Mouse (Mus musculus) embryonic facial prominence, embryonic 10.5 days (tissue): ENCODE results near the gene Stpg3. TPM values are rescaled to one million over a fixed set of nuclear protein-coding genes. Genes with fewer than 3 reads are reported as not detected.

Source experiments
- DNase-seq: peaks from one replicate; pipeline ENCODE4 v3.0.0-alpha.2; 2017; ENCODE audit warnings: low spot score
- H3K27ac ChIP-seq: fragments of 300-500 bp; sonication (generic); replicated peaks from 2 replicates; pipeline ENCODE4 v1.5.1; 2016; ENCODE audit warnings: mild to moderate bottlenecking
- H3K27me3 ChIP-seq: fragments of 300-500 bp; sonication (generic); replicated peaks from 2 replicates; pipeline ENCODE4 v1.6.1; 2016; ENCODE audit warnings: low read depth, mild to moderate bottlenecking; ENCODE audit not compliant: poor library complexity, severe bottlenecking
- H3K36me3 ChIP-seq: fragments of 300-500 bp; sonication (generic); replicated peaks from 2 replicates; pipeline ENCODE4 v1.6.1; 2016; ENCODE audit warnings: mild to moderate bottlenecking, moderate library complexity
- H3K4me1 ChIP-seq: fragments of 300-500 bp; sonication (generic); 2 replicates; pipeline ENCODE4 v1.6.1; 2016
- H3K4me3 ChIP-seq: fragments of 300-500 bp; sonication (generic); 2 replicates; pipeline ENCODE4 v1.5.1; 2016; ENCODE audit warnings: mild to moderate bottlenecking, moderate library complexity
- H3K9me3 ChIP-seq: fragments of 300-500 bp; sonication (generic); 2 replicates; pipeline ENCODE4 v1.6.1; 2016; ENCODE audit warnings: mild to moderate bottlenecking
- WGBS: fragments of 180-500 bp; shearing (Covaris S2); methylation state at CpG from one replicate; pipeline ENCODE4 v1.1.7; 2016; 5-methylcytosine and 5-hydroxymethylcytosine counted together
- polyA plus RNA-seq: library from polyadenylated mRNA; unstranded; fragments of >200 nt; fragmentation: Nextera tagmentation; extraction: Ambion mirVana; gene quantifications from 2 replicates; pipeline ENCODE4 v1.2.1, GENCODE M21; 2016

The Stpg3 gene
- polyA plus RNA-seq, 1 experiment from 2014 or later: not detected

DNA sequence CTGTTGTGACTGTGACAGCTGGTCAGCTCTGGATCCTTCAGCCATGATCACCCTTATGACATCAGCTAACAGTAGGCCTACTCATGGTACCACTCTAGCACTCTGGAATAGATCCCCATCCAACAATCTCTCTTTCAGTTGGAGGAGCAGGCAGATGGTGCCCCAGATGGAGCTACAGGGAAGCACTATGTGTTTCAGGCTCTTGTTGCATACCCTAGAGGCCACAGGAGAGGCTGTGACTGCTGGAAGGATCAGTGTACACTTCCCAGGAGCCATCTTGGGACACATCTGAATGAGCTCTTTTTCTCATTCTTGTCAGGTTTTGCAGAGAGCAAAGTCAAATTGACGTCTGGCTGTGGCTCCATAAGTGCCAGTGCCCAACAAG lies 42.7 kb downstream of the Stpg3 start:
- peaks cover 13% of the 10 kb centered on the region for H3K27me3 ChIP-seq
- no peaks in the 10 kb centered on the region for H3K9me3 ChIP-seq
- DNase-seq: no peak
- H3K36me3 ChIP-seq: no peaks in the 10 kb centered on the region
- H3K27ac ChIP-seq: no peak overlapping the region
- peaks cover 81% of the 10 kb centered on the region for H3K4me1 ChIP-seq
- no peak overlapping the region for H3K4me3 ChIP-seq
- 67% methylated on average over 1 of the region's 1 CpGs for WGBS

DNA sequence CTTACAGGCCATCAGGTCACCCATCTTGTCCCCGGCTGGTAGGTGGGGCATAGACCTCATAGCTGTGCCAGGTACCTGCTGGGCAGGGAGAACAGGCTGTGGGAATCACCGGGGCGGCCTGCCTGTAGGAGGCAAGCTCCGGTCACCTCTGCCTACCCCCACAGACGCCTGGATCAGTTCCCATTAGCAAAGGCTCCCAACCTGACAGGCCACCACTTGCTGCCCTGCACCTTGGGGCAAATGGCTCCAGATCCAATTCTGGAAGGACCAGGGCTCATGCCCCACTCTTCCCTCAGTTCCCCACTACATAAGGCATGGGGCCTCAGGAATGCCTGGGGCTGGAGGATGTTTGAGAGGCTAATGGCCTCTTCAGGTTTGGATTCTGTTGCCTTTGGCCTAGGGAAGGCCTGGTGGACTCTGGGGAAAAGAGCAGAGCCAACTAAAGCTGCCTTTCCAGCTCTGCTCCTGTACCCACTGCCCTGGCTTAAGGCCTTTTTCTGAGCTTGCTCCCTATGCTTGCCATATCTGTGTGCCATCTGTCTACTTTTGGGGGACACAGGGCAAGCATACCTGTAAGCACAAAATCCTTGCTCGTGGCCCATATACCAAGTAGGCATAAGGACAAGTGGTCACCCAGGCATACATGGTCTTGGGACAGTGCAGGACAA lies 43.2 kb downstream of the Stpg3 start:
- Histone ChIP-seq H3K4me3 (no peak overlapping the region), H3K4me1 (peaks cover 76% of the 10 kb centered on the region), H3K9me3 (no peaks in the 10 kb centered on the region), H3K36me3 (no peaks in the 10 kb centered on the region), H3K27ac (peak overlapping the region; percentile 36), H3K27me3 (peaks cover 8% of the 10 kb centered on the region)
- 85% methylated on average over 6 of the region's 6 CpGs for WGBS
- no peak for DNase-seq

DNA sequence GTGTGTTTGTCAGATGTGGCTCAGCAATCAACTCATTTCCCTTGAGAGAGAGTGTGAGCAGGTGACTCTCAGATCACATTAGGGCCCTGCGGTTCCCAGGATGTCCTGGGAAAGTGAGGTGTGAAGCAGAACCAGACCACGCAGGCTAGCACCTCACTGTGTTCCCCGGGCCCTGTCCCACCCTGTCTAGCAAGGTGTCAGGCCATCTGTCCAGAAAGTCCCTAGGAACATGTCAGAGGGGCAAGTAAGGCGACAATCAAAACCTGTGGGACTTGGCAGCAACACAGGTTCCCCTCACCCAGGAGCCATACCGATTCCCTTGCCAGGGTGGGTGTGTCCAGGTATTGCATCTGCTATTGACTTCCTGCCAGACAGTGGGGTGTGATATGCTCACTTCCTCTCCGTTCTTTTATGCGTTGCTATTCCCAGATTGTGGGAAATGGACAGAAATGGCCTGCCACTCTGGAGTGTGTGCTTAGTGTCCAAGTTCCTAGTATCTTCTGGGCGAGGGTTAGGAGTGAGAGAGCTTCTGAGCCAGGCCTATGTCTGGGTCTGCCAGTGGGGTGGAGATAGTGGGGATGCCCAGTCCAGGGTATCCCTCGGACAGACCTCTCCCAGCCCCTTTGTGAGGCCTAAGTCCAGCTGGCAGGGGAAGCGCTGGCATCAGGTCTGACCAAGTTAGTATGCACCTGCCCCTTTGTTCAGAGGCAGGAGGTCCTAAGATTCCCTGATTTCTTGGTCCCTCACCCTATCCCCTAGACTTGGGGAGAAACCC lies 43.9 kb downstream of the Stpg3 start:
- no peaks in the 10 kb centered on the region for H3K36me3 ChIP-seq
- WGBS: 76% methylated on average over 10 of the region's 10 CpGs
- DNase-seq: no peak
- no peaks in the 10 kb centered on the region for H3K9me3 ChIP-seq
- peaks cover 69% of the 10 kb centered on the region for H3K4me1 ChIP-seq
- peak overlapping the region; percentile 90 for H3K27ac ChIP-seq
- peaks cover 3% of the 10 kb centered on the region for H3K27me3 ChIP-seq
- H3K4me3 ChIP-seq: no peak overlapping the region

DNA sequence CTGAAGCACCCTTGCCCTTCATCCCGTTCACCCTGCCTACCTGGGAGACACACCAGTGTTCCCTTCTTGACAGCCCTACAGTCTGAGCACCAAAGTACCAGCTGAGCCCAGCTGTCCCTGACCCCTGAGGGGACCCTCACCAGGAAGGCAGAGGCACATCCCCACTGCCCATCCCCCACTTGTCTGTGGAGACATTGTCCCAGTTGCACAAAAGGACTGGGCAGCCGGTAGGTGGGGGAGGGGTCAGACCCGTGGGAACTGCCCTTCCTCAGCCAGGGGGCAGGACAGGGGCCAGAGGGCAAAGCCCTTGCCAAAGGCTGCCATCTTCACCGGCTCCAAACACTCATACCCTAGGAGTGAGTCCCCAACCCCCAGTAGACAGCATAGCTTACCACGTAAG lies 44.7 kb downstream of the Stpg3 start:
- Histone ChIP-seq H3K27me3 (no peaks in the 10 kb centered on the region), H3K9me3 (no peaks in the 10 kb centered on the region), H3K4me1 (peaks cover 65% of the 10 kb centered on the region), H3K36me3 (no peaks in the 10 kb centered on the region), H3K27ac (peak overlapping the region; percentile 90), H3K4me3 (peak overlapping the region; percentile 28)
- WGBS: 8% methylated on average over 5 of the region's 5 CpGs
- DNase-seq: peak; percentile 55

DNA sequence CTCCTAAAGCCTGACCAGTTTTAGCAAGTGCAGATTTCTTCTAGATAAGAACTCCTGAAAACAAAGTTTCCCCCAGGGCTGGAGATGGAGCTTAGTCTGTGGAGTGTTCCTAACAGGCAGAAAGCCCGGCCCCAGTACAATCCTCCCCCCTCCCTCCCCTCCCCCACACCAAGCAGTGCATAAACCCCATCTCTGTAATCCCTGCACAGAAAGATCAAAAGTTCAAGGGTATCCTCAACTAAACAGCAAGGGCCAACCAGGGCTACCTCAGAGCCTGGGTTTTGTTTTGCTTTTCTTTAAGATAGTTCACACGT lies 45.8 kb downstream of the Stpg3 start:
- peak overlapping the region; percentile 90 for H3K27ac ChIP-seq
- peak overlapping the region; percentile 64 for H3K4me3 ChIP-seq
- 9% methylated on average over 2 of the region's 2 CpGs for WGBS
- H3K36me3 ChIP-seq: no peaks in the 10 kb centered on the region
- H3K9me3 ChIP-seq: no peaks in the 10 kb centered on the region
- peaks cover 9% of the 10 kb centered on the region for H3K27me3 ChIP-seq
- H3K4me1 ChIP-seq: peaks cover 65% of the 10 kb centered on the region
- no peak for DNase-seq

DNA sequence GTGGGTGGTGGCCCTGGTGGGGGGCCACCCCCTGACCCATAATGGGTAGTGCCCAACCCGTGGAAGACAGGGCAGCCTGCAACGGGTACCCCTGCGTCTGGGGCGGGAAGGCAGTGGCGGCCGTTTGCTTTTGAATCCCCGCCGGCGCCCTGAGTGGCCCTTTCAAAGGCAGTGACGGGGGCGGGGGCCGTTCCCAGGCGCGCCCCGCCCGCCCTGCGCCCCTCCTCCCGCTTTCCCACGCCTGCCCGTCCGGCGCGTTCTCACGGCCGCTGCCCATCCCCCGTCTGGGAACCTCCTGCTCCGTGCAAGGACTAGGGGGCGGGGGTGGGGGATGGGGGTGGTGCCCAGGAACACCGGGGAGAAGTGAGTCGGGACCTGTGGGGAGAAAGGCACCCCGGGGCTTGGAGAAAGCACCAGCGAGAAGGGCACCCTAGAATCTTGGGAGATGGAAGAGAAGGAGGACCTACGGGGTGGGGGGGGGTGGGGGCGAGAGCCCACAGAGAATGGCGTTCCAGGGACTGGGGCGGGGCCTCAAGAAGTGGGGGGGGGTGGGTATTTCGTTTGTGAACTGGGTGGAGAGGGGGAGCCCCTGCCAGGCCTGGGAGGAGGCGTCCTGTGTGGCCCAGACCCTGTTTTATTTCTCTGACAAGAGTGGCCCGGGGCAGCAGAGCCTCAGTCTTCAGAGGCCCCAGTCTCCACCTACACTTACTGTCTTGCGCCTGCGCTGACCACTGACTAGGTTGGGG lies 46.3 kb downstream of the Stpg3 start:
- Histone ChIP-seq H3K36me3 (no peaks in the 10 kb centered on the region), H3K4me1 (peaks cover 70% of the 10 kb centered on the region), H3K4me3 (peak overlapping the region; percentile 64), H3K27me3 (peaks cover 9% of the 10 kb centered on the region), H3K27ac (peak overlapping the region; percentile 90), H3K9me3 (no peaks in the 10 kb centered on the region)
- peak; percentile 87 for DNase-seq
- under 1% methylated on average over 40 of the region's 41 CpGs for WGBS

DNA sequence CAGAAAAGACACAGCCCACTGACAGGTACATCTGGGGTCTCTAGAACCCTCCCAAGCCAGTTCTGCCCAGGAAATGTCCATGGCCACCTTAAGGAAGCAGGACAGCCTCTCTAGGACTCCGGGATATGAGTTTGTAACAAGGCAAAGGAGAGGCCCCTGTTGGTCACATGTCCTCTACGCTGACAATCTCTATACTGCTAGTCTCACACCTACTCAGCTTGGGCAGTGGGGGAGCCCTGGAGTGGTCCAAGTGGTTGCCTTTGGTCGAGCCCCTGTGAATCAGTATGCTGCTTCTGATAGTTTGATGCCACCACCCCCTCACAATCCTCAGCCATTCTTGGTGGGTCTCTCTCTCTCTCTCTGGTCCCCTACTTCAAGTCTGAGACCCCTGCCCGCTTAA lies 47.0 kb downstream of the Stpg3 start:
- H3K4me1 ChIP-seq: peaks cover 67% of the 10 kb centered on the region
- peak overlapping the region; percentile 90 for H3K27ac ChIP-seq
- no peaks in the 10 kb centered on the region for H3K36me3 ChIP-seq
- no peak for DNase-seq
- WGBS: 29% methylated on average over 4 of the region's 4 CpGs
- H3K27me3 ChIP-seq: peaks cover 11% of the 10 kb centered on the region
- H3K4me3 ChIP-seq: peak overlapping the region; percentile 64
- H3K9me3 ChIP-seq: no peaks in the 10 kb centered on the region

Other genes starting within 250 kb of the Stpg3 start
- 124 and 127 TPM in 2 replicates for gene Mrpl41, start 239.5 kb downstream of the Stpg3 start, polyA plus RNA-seq
- 5.6 and 6.1 TPM in 2 replicates for gene Pnpla7, start 238.6 kb downstream of the Stpg3 start, polyA plus RNA-seq
- gene Nsmf, start 160.3 kb downstream of the Stpg3 start, polyA plus RNA-seq: 67.3 and 68.6 TPM in 2 replicates
- not detected in 2 replicates for gene Entpd8, start 134.3 kb downstream of the Stpg3 start, polyA plus RNA-seq
- 0.21 and 0.24 TPM in 2 replicates for gene Noxa1, start 119.5 kb downstream of the Stpg3 start, polyA plus RNA-seq
- gene Nrarp, start 33.9 kb downstream of the Stpg3 start, polyA plus RNA-seq: 19.8 and 26.6 TPM in 2 replicates
- gene Tor4a, start 17.8 kb downstream of the Stpg3 start, polyA plus RNA-seq: 2.2 and 2.4 TPM in 2 replicates
- 124 and 125 TPM in 2 replicates for gene Nelfb, start 3.1 kb downstream of the Stpg3 start, polyA plus RNA-seq
- gene Fam166a, start 4.1 kb upstream of the Stpg3 start, polyA plus RNA-seq: 0.74 and 1.4 TPM in 2 replicates
- gene Tubb4b, start 10.1 kb upstream of the Stpg3 start, polyA plus RNA-seq: 562 and 601 TPM in 2 replicates
- not detected in 2 replicates for gene Slc34a3, start 19.7 kb upstream of the Stpg3 start, polyA plus RNA-seq
- not detected in 2 replicates for gene Rnf224, start 22.1 kb upstream of the Stpg3 start, polyA plus RNA-seq
- gene Rnf208, start 27.6 kb upstream of the Stpg3 start, polyA plus RNA-seq: 15.1 and 16.4 TPM in 2 replicates
- 0.59 TPM in 1 of 2 replicates, not detected in the other for gene Cysrt1, start 27.8 kb upstream of the Stpg3 start, polyA plus RNA-seq
- gene AL732309.1, start 32.2 kb upstream of the Stpg3 start, polyA plus RNA-seq: 6.3 and 7.9 TPM in 2 replicates
- gene Tmem203, start 40.8 kb upstream of the Stpg3 start, polyA plus RNA-seq: 15.2 and 18.3 TPM in 2 replicates
- 8.0 and 9.0 TPM in 2 replicates for gene Tprn, start 48.0 kb upstream of the Stpg3 start, polyA plus RNA-seq
- 228 and 238 TPM in 2 replicates for gene Ssna1, start 57.8 kb upstream of the Stpg3 start, polyA plus RNA-seq
- gene Anapc2, start 57.8 kb upstream of the Stpg3 start, polyA plus RNA-seq: 147 and 151 TPM in 2 replicates
- not detected in 2 replicates for gene Tmem210, start 73.5 kb upstream of the Stpg3 start, polyA plus RNA-seq
- not detected in 2 replicates for gene Lrrc26, start 75.3 kb upstream of the Stpg3 start, polyA plus RNA-seq
- 0.89 and 1.4 TPM in 2 replicates for gene Grin1, start 104.5 kb upstream of the Stpg3 start, polyA plus RNA-seq
- 50.4 and 51.9 TPM in 2 replicates for gene Man1b1, start 117.7 kb upstream of the Stpg3 start, polyA plus RNA-seq
- 17.0 and 18.0 TPM in 2 replicates for gene Dpp7, start 141.7 kb upstream of the Stpg3 start, polyA plus RNA-seq
- gene Uap1l1, start 151.0 kb upstream of the Stpg3 start, polyA plus RNA-seq: 8.5 and 11.4 TPM in 2 replicates
- 73.6 and 74.6 TPM in 2 replicates for gene Sapcd2, start 157.7 kb upstream of the Stpg3 start, polyA plus RNA-seq
- 0.14 TPM in 1 of 2 replicates, not detected in the other for gene Entpd2, start 181.2 kb upstream of the Stpg3 start, polyA plus RNA-seq
- 38.3 and 40.3 TPM in 2 replicates for gene Npdc1, start 184.7 kb upstream of the Stpg3 start, polyA plus RNA-seq
- gene Fut7, start 208.6 kb upstream of the Stpg3 start, polyA plus RNA-seq: not detected in 2 replicates
- gene Abca2, start 214.1 kb upstream of the Stpg3 start, polyA plus RNA-seq: 4.3 and 5.6 TPM in 2 replicates
- 0.60 and 1.4 TPM in 2 replicates for gene Clic3, start 242.2 kb upstream of the Stpg3 start, polyA plus RNA-seq
- gene Paxx, start 246.5 kb upstream of the Stpg3 start, polyA plus RNA-seq: 15.8 and 16.0 TPM in 2 replicates